Mouse (Mus musculus) erythroblast, embryonic 14.5 days (primary cell): ENCODE measurements around the gene Tapbp.
"Not testable (repeated sequence)": the region's sequence is repeated elsewhere in the genome, so short reads cannot be mapped to it uniquely, and the experiment has no call there.

Source experiments
- GATA1 ChIP-seq: IDR thresholded peaks from 2 replicates; pipeline ENCODE4 v1.6.1; 2012; ENCODE audit warnings: low read length, inconsistent platforms, mixed read lengths
- TAL1 ChIP-seq: IDR thresholded peaks from 3 replicates; pipeline ENCODE4 v1.6.1; 2012; ENCODE audit warnings: low read length, inconsistent platforms, mixed read lengths

- TF ChIP-seq TAL1, GATA1: not testable (repeated sequence)
Observed at GRCm38 (mm10) chr17:33888230-33888629, 27.5 kb upstream of the Tapbp start.
